Mouse (Mus musculus) gastrocnemius, postnatal 10 days (tissue): ENCODE results near the gene Map2k5. TPM values are rescaled to one million over a fixed set of nuclear protein-coding genes. Genes with fewer than 3 reads are reported as not detected.
A peak's percentile ranks its signal among the peaks of the same experiment; 100 is the strongest.

Experiments
- DNase-seq: peaks from one replicate; pipeline ENCODE4 v3.0.0; 2021; ENCODE audit warnings: mixed read lengths
- long read RNA-seq, 2 experiments: library from polyadenylated mRNA; stranded (forward); transcript quantifications; one replicate each; pipeline ENCODE4 v2.0.0; 2021
- total RNA-seq, 2 experiments: library from RNA; stranded (reverse); gene quantifications; 2 replicates each; pipeline ENCODE4 v1.2.3; 2021

Map2k5 gene
- 10 to 100 TPM; 18.8 to 19.0 TPM for total RNA-seq
- long read RNA-seq, experiment 1, transcript Map2k5-201 (22 exons, 2,310 nt) = major isoform, 17 of 30 reads
- long read RNA-seq, experiment 1, partial matches to known transcripts = 2 of 30 reads
- long read RNA-seq, experiment 1, other reads (novel, unspliced or antisense) = 10 of 30 reads
- long read RNA-seq, experiment 2, transcript Map2k5-201 (22 exons, 2,310 nt) = major isoform, 21 of 37 reads
- long read RNA-seq, experiment 2, partial matches to known transcripts = 0 of 37 reads
- long read RNA-seq, experiment 2, other reads (novel, unspliced or antisense) = 16 of 37 reads

- DNase-seq = peak; percentile 90
These were observed at the start of gene Map2k5 for GRCm38 (mm10) chr9:63377270-63378142. TSS of gene Map2k5 (minus strand) at chr9:63377902.

DNA sequence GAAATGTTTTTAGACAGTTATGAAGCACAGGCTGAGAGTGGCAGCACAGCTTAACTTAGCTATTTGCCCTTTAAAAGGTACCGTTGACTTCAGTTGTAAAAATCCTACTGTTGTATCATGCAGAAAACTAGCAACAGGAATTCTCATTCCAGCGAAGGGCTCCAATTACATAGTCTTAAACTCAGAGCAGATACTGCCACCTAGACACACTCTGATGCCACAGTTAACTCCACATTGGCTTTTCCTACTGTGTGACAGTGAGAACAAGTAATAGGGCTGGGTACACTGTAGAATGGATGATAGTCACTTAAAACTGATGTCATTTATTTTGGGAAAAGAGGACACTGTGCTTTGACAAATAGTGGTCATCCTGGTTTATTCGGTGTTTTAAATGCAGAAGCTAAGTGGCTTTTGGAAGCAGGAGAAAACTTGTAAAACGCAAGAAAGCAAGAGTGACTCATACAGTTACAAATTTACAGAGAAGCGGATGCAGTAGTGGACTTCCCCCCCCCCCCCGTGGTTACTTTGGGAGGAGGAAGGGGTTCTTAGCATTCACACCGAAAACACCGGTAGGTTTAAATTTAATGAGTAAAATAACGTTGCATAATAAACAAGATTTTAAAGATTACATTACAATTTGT is 43.5 kb upstream of the Map2k5 start:
- no peak for DNase-seq

DNA sequence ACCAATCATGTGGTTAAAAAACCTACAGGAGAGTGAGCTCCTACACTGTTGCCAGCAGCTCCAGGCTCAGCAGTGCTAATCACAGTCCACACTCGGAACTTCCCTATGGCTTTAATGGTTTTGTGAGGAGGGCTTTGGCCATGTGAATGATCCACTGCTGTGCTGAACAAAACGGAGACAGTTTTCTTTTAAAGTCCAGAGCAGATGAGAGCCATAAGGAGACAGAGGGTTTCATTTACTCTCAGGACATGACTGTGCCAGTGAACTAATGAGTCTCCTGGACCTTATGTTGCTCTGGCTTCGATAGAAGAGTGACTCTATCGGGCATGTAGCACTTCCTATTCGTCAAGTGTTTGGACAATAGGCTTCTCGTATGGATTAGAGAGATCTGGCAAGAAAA is 42.7 kb upstream of the Map2k5 start:
- DNase-seq = no peak

DNA sequence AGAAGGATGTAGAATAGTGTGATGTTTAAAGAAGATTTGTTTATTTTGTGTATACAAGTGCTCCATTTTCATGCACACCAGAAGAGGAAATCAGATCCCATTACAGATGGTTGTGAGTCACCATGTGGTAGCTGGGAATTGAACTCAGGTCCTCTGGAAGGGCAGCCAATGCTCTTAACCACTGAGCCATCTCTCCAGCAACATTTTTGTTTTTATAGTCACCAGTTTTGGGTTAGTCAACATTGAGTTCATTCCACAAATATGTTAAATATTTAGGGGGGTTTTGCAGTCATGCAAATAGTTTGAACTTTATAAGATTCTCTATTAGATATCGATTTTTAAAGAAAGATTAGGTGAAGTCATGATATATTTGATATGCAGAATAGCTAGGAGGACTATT is 22.5 kb upstream of the Map2k5 start:
- DNase-seq = no peak

- no peak for DNase-seq
These were observed 21.7 kb upstream of the Map2k5 start for GRCm38 (mm10) chr9:63399463-63399815.

GRCm38 (mm10) chr9:63398611-63399462 is 21.1 kb upstream of the Map2k5 start, which contains the start of gene 2300009A05Rik:
TSS of gene 2300009A05Rik (minus strand) at chr9:63399246.
- DNase-seq = peak; percentile 96

DNA sequence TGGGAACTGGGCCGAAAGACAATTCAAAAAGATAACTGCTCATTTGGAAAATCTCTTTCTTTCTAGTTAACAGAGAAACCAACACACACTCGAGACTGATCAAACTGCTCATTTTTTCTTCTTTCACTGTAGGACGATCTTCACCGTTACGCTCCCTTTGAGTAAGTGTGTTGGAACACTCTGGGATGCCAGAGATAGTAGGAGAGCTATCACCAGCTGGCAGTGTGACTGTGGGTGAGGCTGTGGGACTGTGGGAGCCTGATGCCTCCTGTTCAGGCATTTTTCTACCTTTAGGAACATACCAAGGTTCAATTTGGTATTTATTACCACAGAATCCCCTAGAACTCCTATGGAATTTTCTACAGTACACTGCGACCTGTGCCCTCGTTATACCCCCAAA is 17.9 kb upstream of the Map2k5 start:
- no peak for DNase-seq

- DNase-seq = no peak
These were observed 13.6 kb upstream of the Map2k5 start for GRCm38 (mm10) chr9:63391307-63391706.

- no peak for DNase-seq
These were observed 5.1 kb upstream of the Map2k5 start for GRCm38 (mm10) chr9:63382761-63383160.

DNA sequence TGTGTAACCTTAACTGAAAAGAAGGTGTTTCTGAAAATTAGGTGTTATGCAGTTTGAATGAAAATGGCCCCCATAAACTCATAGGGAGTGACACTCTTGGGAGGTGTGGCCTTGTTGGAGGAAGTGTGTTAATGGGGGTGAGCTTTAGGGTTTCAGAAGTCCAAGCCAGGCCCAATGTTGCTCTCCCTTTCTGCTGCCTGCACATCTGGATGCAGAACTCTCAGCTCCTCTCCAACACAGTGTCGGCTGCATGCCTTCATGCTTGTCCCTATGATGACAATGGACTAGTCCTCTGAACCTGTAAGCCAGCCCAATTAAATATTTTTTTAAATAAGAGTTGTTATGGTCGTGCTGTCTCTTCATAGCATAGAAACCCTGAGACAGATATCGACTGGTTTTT is 2.6 kb upstream of the Map2k5 start:
- DNase-seq = no peak

DNA sequence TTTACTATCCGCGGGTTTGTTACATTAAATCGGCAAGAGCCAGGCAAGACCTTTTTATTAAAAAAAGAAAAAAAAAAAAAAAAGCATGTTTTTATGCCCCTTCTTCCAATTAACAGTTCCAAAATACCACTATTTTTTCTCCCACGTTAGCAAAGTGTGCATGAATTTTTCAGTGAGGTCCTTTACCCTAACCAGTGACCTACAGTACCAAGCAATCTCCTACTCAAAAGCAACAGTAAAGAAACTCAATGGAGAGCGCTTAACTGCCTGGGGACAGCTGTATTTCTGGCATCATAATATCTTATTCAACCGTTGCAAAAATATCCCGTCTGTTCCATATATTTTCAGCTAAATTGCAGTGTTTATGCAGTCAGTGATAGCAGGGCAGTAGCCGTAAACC is 472 bp upstream of the Map2k5 start:
- DNase-seq = no peak

- no peak for DNase-seq
These were observed 4.4 kb downstream of the Map2k5 start for GRCm38 (mm10) chr9:63373315-63373714.

GRCm38 (mm10) chr9:63372541-63372940 is 5.2 kb downstream of the Map2k5 start:
- DNase-seq = no peak

DNA sequence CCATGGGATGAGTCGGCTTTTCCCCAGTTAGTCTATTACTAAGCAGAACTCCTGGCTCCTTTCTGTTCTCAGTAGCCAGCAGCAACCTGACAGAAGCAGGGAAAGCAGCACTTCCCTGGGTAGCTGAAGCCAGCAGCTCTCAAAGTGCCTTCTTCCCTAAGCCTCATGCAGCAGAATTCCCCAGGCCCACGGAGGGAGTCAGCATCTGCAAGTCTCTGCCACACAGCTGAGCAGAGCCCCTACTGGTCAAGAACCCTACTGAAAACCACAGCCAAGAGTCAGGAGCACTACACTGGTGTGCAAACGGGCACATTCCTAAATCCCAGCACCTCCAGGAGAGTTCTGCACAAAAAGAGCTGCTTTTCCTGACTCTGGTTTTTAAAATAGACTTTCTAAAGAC is 17.3 kb downstream of the Map2k5 start:
- DNase-seq = no peak

DNA sequence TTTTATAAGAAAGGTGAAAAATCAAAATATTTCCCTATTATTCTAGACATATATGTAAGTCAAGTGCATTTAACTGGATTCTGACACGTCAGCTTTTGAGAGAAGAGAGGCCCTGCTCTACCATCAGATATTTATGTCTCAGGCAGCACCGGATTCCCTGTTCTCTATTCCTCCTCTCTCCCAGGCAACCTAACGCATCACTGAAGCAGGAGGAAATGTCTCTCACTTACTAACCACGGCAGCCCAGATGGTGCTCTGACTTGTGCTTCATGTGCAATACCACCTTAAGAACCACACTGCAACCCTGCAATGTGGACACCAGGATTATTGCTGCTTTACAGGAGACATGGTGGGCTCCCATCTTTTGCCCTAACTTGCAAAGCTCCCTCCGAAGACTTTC is 18.7 kb downstream of the Map2k5 start:
- DNase-seq = no peak

DNA sequence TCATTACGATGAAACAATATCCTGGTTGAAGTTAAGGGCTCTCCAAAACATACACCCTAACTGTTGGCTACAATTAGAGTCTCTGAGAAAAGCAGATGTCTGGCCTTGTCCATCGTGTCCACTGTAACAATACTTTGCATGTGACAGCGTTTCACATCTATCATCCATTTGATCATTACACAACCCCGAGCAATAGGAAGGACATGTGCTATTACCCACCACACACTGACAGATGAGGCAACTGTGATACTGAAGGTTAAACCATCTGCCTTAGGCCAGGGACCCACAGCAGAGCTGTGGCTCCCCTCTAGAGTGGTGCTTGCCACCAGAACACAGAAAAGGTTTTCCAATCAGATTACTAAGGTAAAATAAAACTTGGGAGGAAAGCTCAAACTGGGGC is 21.0 kb downstream of the Map2k5 start:
- DNase-seq = no peak

DNA sequence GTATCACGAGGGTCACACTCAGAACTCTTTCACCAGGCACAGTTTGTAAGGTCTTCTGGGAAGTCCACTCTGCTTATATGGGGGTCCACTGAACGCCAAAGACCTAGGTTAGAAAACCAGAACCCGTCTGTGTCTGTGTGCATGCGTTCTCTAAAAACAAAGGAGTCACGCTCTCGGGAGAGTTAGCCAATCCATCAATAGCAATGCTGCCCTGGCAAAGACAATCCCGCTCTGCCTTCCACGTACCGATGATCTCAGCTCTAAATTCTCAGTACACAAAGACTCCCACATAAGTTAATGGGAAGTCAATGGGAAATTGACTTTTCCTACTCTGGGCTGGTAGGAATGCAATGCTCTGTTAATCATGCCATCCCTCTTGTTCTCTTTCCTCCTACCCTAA is 21.4 kb downstream of the Map2k5 start:
- DNase-seq = no peak

DNA sequence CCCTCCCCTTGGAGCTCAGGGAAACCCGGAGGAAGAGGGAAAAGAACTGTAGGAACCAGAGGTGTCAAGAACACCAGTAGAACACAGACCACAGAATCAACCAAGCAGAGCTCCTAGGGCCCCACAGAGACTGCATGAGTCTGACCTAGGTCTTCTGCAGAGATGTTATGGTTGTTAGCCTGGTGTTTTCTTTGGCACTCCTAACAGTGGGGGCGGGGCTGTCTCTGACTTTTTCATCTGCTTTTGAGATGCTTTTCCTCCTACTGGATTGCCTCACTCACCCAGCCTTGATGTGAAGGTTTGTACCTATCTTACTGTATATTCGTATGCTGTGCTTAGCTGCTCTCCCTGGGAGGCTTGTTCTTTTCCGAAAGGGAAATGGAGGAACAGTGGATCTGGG is 23.5 kb downstream of the Map2k5 start:
- no peak for DNase-seq

DNA sequence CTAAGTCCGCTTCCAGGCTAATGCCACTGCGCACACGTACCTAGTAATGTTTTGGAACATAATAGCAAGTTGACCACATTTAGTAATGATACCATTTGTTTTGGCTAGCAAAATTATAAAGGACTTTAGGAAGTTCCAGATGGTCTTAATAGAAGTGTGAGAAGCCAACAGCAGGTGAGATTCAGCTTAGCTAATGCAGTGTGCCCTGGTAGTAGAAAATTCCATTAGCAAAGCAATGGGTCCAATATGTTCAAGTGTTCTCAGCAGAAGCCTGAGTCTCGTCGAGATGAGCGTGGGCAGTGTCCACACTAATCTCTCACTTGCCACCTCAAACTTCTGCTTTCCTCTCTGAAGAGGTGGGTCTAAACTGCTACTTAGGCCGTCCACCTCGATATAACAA is 27.7 kb downstream of the Map2k5 start:
- DNase-seq = no peak

GRCm38 (mm10) chr9:63349241-63349640 is 28.5 kb downstream of the Map2k5 start:
- no peak for DNase-seq

- no peak for DNase-seq
These were observed 29.6 kb downstream of the Map2k5 start for GRCm38 (mm10) chr9:63348146-63348545.

GRCm38 (mm10) chr9:63346029-63346428 is 31.7 kb downstream of the Map2k5 start:
- DNase-seq = peak; percentile 7
